Mouse (Mus musculus) lung, embryonic 14.5 days (tissue): Measurements from ENCODE around the gene Supt5. TPM values are rescaled to one million over a fixed set of nuclear protein-coding genes. Genes with fewer than 3 reads are reported as not detected.

Experiments
- ATAC-seq: fragments of 200-750 bp; cut with Nextera tagmentation; 2 replicates; pipeline ENCODE4 v1.8.0; 2017; ENCODE audit warnings: mild to moderate bottlenecking, moderate TSS enrichment, moderate library complexity; ENCODE audit not compliant: insufficient read depth
- DNase-seq: peaks from one replicate; pipeline ENCODE4 v3.0.0-alpha.2; 2015
- H3K27ac ChIP-seq: fragments of 300-500 bp; sonication (generic); 2 replicates; pipeline ENCODE4 v1.5.1; 2014; ENCODE audit warnings: low read depth, mild to moderate bottlenecking, moderate library complexity
- H3K27me3 ChIP-seq: fragments of 300-500 bp; sonication (generic); 2 replicates; pipeline ENCODE4 v1.6.1; 2014; ENCODE audit warnings: low read length, control low read depth; ENCODE audit not compliant: insufficient read depth
- H3K36me3 ChIP-seq: fragments of 300-500 bp; sonication (generic); 2 replicates; pipeline ENCODE4 v1.6.1; 2014; ENCODE audit warnings: control low read depth; ENCODE audit not compliant: insufficient read depth
- H3K4me1 ChIP-seq: fragments of 300-500 bp; sonication (generic); 2 replicates; pipeline ENCODE4 v1.6.1; 2014; ENCODE audit warnings: antibody characterized with exemption, control low read depth; ENCODE audit not compliant: insufficient read depth
- H3K4me2 ChIP-seq: fragments of 300-500 bp; sonication (generic); 2 replicates; pipeline ENCODE4 v1.6.1; 2014; ENCODE audit warnings: mild to moderate bottlenecking
- H3K4me3 ChIP-seq: fragments of 300-500 bp; sonication (generic); 2 replicates; pipeline ENCODE4 v1.5.1; 2014; ENCODE audit warnings: low read depth, low read length
- H3K9ac ChIP-seq: fragments of 300-500 bp; sonication (generic); 2 replicates; pipeline ENCODE4 v1.6.1; 2014
- H3K9me3 ChIP-seq: fragments of 300-500 bp; sonication (generic); 2 replicates; pipeline ENCODE4 v1.6.1; 2016; ENCODE audit warnings: low read depth, low read length, control low read depth
- CTCF ChIP-seq: IDR thresholded peaks from 2 replicates; pipeline ENCODE4 v1.5.1; 2016; ENCODE audit warnings: antibody characterized with exemption, low read depth
- WGBS: fragments of 180-500 bp; shearing (Covaris S2); extraction: QIAGEN DNeasy Blood & Tissue Kit; methylation state at CpG from one replicate; pipeline ENCODE4 v1.1.7; 2014; 5-methylcytosine and 5-hydroxymethylcytosine counted together
- polyA plus RNA-seq: library from polyadenylated mRNA; unstranded; fragments of >200 nt; fragmentation: Nextera tagmentation; extraction: Ambion mirVana; gene quantifications from 2 replicates; pipeline ENCODE4 v1.2.1, GENCODE M21; 2014

Supt5 gene
- polyA plus RNA-seq, 1 experiment from 2014 or later: 77.5 TPM

DNA sequence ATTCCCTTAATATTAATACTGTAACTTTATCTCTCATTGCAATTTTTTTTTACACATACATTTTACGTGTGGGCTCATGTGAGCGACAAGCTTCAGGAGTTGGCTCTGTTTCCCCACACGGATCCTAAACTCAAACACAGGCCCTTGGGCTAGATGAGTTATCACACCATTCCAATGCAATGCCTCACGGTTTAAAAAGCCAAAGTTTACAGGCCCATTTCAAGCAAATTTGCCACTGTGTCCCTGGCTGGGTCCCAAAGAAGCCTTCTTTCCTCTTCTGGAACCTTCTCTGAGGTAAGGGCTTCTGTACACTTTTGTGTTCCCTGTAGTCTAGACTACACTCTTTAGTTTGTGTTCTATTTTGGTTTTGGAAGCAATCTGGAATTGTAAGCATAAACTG lies 4.0 kb downstream of the Supt5 start:
- no peak for TF ChIP-seq CTCF
- no peaks in the 10 kb centered on the region for H3K4me1 ChIP-seq
- no peaks in the 10 kb centered on the region for H3K9me3 ChIP-seq

DNA sequence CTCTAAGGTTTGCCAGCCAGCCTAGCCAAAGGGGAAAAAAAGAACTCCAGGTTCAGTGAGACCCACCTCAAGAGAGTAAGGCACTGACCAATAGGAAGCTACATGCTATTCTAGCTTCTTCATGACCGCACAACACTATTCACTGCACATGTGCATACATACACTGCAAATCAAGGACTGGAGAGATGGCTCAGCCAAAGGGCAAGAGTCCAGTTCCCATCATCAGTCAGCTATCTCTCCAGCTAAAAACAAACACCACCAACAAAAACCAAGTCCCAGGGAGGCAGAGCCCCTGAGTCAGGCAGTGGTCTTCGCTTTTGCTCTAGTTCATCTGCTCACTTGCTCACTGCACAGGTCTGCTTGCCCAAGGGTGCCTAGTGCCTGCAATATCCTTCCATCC lies 10.3 kb downstream of the Supt5 start:
- TF ChIP-seq CTCF: no peak
- no peaks in the 10 kb centered on the region for H3K4me1 ChIP-seq
- H3K27me3 ChIP-seq: no peaks in the 10 kb centered on the region
- no peak overlapping the region for H3K9ac ChIP-seq
- no peak overlapping the region for H3K4me2 ChIP-seq
- H3K9me3 ChIP-seq: no peaks in the 10 kb centered on the region
- no peak overlapping the region for H3K4me3 ChIP-seq
- H3K27ac ChIP-seq: no peak overlapping the region
- ATAC-seq (no peak), DNase-seq (no peak)
- peaks cover 84% of the 10 kb centered on the region for H3K36me3 ChIP-seq
- 100% methylated on average over 2 of the region's 2 CpGs for WGBS

More for the DNA sequence above, 4.0 kb downstream of the Supt5 start:
- Histone ChIP-seq H3K4me2 (no peak overlapping the region), H3K27me3 (no peaks in the 10 kb centered on the region), H3K36me3 (peaks cover 30% of the 10 kb centered on the region), H3K9ac (peak overlapping the region; percentile 15; the same call in 1 of the 2 replicates), H3K27ac (no peak overlapping the region), H3K4me3 (no peak overlapping the region)
- DNase-seq (no peak), ATAC-seq (no peak)
- 85% methylated on average over 4 of the region's 4 CpGs for WGBS

DNA sequence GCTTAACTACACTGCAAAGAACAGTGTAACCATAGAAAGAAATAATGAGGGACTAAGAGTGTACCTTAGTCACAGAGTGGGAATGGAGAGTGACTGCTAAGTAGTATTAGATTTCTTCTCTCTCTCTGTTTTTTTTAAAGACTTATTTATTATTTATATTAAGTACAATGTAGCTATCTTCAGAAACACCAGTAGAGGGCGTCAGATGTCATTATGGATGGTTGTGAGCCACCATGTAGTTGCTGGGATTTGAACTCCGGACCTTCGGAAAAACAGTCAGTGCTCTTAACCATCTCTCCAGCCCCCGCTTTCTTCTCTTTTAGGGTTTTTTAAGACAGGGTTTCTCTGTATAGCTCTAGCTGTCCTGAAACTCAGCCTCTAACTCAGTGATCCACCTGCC lies 12.1 kb downstream of the Supt5 start:
- peak; percentile 11; the same call in 1 of the 2 replicates for TF ChIP-seq CTCF
- H3K4me2 ChIP-seq: no peak overlapping the region
- no peaks in the 10 kb centered on the region for H3K9me3 ChIP-seq
- no peak overlapping the region for H3K27ac ChIP-seq
- WGBS: 78% methylated on average over 4 of the region's 4 CpGs
- H3K4me1 ChIP-seq: no peaks in the 10 kb centered on the region
- no peak overlapping the region for H3K9ac ChIP-seq
- H3K4me3 ChIP-seq: no peak overlapping the region
- ATAC-seq: no peak
- H3K27me3 ChIP-seq: no peaks in the 10 kb centered on the region
- no peak for DNase-seq
- H3K36me3 ChIP-seq: peaks cover 99% of the 10 kb centered on the region

DNA sequence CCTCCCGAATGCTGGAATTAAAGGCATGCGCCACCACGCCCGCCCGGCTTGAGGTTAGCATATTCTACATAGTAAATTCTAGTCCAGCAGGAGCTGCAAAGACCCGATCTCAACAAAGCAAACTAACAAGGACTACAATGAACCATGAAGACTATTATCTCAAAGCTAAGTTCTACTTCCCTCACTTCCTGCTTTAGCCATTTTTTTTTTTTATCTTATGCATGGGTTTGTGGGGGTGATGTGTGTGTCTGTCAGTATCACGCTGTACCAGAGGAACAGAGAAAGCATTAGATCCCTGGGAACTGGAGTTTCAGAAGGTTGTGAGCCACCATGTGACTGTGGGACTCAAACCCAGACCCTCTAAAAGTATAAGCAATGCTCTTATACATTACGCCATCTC lies 13.3 kb downstream of the Supt5 start:
- 94% methylated on average over 8 of the region's 8 CpGs for WGBS
- H3K4me1 ChIP-seq: no peaks in the 10 kb centered on the region
- H3K4me2 ChIP-seq: no peak overlapping the region
- H3K27me3 ChIP-seq: no peaks in the 10 kb centered on the region
- ATAC-seq (no peak), DNase-seq (no peak)
- peaks cover 98% of the 10 kb centered on the region for H3K36me3 ChIP-seq
- H3K9ac ChIP-seq: no peak overlapping the region
- no peaks in the 10 kb centered on the region for H3K9me3 ChIP-seq
- no peak for TF ChIP-seq CTCF
- no peak overlapping the region for H3K27ac ChIP-seq
- no peak overlapping the region for H3K4me3 ChIP-seq

DNA sequence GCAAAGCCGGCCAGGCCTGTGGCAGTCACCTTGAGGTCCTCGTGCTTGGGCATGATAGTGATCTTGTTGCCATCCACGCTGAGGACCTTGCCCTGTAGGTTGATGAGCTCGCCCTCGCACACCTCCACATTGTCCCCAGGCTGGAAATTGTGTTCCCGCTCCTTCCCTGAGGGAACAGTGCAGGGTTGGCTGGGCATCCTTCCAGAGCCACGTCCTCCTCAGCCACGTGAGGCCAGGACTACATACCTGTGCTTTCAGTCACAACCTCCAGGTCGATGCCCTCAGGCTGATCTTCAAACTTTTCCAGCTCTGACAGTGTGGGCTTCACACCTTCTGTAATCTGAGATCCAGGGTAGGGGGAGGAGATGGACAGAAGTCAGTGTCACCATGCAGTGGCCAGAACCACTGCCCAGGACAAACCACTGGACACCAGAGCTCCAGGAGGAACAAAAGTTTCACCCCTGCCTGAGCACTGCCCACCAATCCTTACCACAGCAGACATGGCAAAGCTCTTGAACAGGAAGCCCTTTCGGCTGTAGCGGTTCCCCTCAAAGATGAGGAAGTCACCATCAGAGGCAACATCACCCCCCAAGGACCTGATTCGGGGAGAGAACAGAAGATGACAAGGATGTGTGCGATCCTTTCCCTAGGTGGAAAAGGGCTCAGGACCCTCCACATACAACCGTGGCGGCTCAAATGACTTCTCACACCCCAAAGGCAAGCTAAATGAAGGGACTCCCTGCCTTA lies 16.4 kb downstream of the Supt5 start:
- H3K4me3 ChIP-seq: no peak overlapping the region
- TF ChIP-seq CTCF: no peak
- no peak for DNase-seq
- H3K9ac ChIP-seq: no peak overlapping the region
- 90% methylated on average over 15 of the region's 15 CpGs for WGBS
- H3K4me2 ChIP-seq: no peak overlapping the region
- no peak overlapping the region for H3K27ac ChIP-seq
- no peaks in the 10 kb centered on the region for H3K9me3 ChIP-seq
- H3K27me3 ChIP-seq: no peaks in the 10 kb centered on the region
- ATAC-seq: no peak
- peaks cover 99% of the 10 kb centered on the region for H3K36me3 ChIP-seq
- H3K4me1 ChIP-seq: no peaks in the 10 kb centered on the region

DNA sequence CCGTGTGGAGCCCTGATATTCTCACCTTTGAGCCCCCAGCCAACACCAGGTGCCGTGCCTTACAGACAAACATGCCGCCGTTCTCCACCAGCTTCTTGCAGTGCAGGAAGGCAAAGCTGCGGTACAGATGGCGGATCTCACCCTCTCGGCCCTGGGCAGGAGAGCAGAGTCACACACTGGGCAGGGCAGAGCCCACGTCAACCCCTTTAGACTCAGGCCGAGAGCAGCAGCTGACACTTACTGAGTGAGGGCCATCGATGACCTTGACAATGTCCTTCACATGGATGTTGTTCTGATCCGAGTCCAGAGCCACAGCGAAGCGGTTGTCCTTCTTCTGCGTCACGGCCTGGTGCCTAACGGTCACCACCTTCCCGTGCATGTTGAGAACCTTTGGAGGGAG lies 19.8 kb downstream of the Supt5 start:
- WGBS: 94% methylated on average over 17 of the region's 17 CpGs
- H3K9me3 ChIP-seq: no peaks in the 10 kb centered on the region
- no peak for DNase-seq
- no peak overlapping the region for H3K4me2 ChIP-seq
- peaks cover 94% of the 10 kb centered on the region for H3K36me3 ChIP-seq
- H3K4me3 ChIP-seq: no peak overlapping the region
- no peak overlapping the region for H3K27ac ChIP-seq
- no peaks in the 10 kb centered on the region for H3K4me1 ChIP-seq
- no peak for TF ChIP-seq CTCF
- no peaks in the 10 kb centered on the region for H3K27me3 ChIP-seq
- H3K9ac ChIP-seq: no peak overlapping the region
- no peak for ATAC-seq

DNA sequence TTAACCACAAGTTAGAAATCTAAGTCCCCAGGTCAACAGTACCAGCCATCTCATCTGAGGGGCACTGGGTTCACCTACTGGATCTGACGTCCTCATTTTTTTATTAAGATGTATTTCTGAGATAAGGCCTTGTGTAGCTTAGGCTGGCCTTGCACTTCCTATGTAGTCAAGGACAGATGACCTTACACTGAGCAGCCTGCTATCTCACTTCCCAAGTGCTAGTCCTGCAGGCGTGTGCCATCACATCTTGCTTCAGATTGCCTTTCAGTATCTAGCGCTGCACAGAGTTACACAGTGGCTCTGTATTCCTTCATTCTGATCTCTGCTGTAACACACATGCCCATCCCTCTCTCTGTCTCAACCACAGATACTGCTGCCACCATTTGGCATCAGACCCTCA lies 20.5 kb downstream of the Supt5 start:
- Histone ChIP-seq H3K9me3 (no peaks in the 10 kb centered on the region), H3K27ac (no peak overlapping the region), H3K36me3 (peaks cover 88% of the 10 kb centered on the region), H3K4me3 (no peak overlapping the region), H3K4me2 (no peak overlapping the region), H3K27me3 (no peaks in the 10 kb centered on the region), H3K4me1 (no peaks in the 10 kb centered on the region), H3K9ac (no peak overlapping the region)
- no peak for DNase-seq
- 81% methylated on average over 3 of the region's 3 CpGs for WGBS
- ATAC-seq: no peak
- no peak for TF ChIP-seq CTCF
